ENCODE assay signal across 8 mouse cellular contexts in the genomic region with DNA sequence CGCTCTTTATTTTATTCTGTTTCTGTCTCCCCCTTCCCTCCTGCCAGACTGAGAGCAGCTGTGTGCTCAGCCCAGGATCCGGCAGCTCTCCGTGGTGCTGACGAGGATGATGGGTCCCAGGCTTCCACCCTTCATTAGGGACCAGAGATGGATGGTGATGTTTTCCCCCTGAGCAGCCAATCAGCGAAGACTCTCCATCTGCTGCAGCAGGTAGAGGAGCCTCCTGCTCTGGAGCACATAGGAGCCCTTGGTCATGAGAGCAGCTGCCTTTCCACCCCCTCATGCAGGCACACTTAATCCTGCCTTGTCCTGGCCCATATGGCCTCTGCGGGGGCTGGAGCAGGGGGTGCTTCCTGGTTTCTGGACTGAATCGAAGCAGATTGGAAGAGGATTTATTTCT.
DNase-seq lines count a peak whose midpoint lies in the region; ATAC-seq lines count a peak whose summit lies in the region.

No protein-coding gene starts in this region.

- no peak overlapping the region for H3K27ac ChIP-seq in embryonic facial prominence, embryonic 10.5 days (replicated peaks)
- H3K27ac ChIP-seq in neural tube, embryonic 12.5 days = peak overlapping the region; percentile 15; the same call in 1 of the 2 replicates

- no peak overlapping the region for H3K4me3 ChIP-seq in embryonic facial prominence, embryonic 10.5 days
- H3K4me3 ChIP-seq in neural tube, embryonic 12.5 days = no peak overlapping the region

- peak overlapping the region; percentile 40 for H3K4me2 ChIP-seq in neural tube, embryonic 12.5 days (replicated peaks)

- H3K4me1 ChIP-seq in embryonic facial prominence, embryonic 10.5 days = peaks cover 3% of the 10 kb centered on the region
- H3K4me1 ChIP-seq in neural tube, embryonic 12.5 days = peaks cover 10% of the 10 kb centered on the region; the same call in 1 of the 2 replicates

- H3K27me3 ChIP-seq in embryonic facial prominence, embryonic 10.5 days (replicated peaks; ENCODE audit: low read depth, poor library complexity, severe bottlenecking) = no peaks in the 10 kb centered on the region
- H3K27me3 ChIP-seq in neural tube, embryonic 12.5 days (replicated peaks) = no peaks in the 10 kb centered on the region

- peak; percentile 91 for ATAC-seq in neural tube, embryonic 12.5 days (ENCODE audit: low FRiP score, low read depth)
- no peak for ATAC-seq in megakaryocyte, adult 5-6 weeks (ENCODE audit: poor library complexity, severe bottlenecking)

- peak; percentile 76 for DNase-seq in kidney, postnatal 10 days
- DNase-seq in kidney, adult 11 months = no peak
- peak; percentile 52 for DNase-seq in adrenal gland, postnatal 25 days
- peak; percentile 72 for DNase-seq in embryonic facial prominence, embryonic 10.5 days (ENCODE audit: low spot score)
- peak; percentile 8 to 46 for DNase-seq in layer of hippocampus, adult 18-20 months (ENCODE audit: low spot score in 2 of 2)
- no peak for DNase-seq in thymus, adult 18-20 months

- WGBS in embryonic facial prominence, embryonic 10.5 days = 26% methylated on average over 7 of the region's 7 CpGs
- WGBS in neural tube, embryonic 12.5 days = 17% methylated on average over 7 of the region's 7 CpGs

- H3K9me3 ChIP-seq in embryonic facial prominence, embryonic 10.5 days = no peaks in the 10 kb centered on the region
- H3K9me3 ChIP-seq in neural tube, embryonic 12.5 days = no peaks in the 10 kb centered on the region

- H3K9ac ChIP-seq in neural tube, embryonic 12.5 days = no peak overlapping the region

- H3K36me3 ChIP-seq in embryonic facial prominence, embryonic 10.5 days (replicated peaks) = no peaks in the 10 kb centered on the region
- no peaks in the 10 kb centered on the region for H3K36me3 ChIP-seq in neural tube, embryonic 12.5 days

Comparison
In these comparisons a context has a peak if more than half of its experiments do, and no peak if none do; other contexts are left out.
1. DNase-seq: peak in kidney, postnatal 10 days (single experiment), adrenal gland, postnatal 25 days (single experiment), embryonic facial prominence, embryonic 10.5 days (single experiment) and layer of hippocampus, adult 18-20 months (2 of 2); none in kidney, adult 11 months (single experiment) and thymus, adult 18-20 months (0 of 2).